Mouse (Mus musculus) 3134 (cell line): ENCODE measurements around the gene Vti1a.

Experiments
- DNase-seq: peaks from one replicate; pipeline ENCODE4 v3.0.0-alpha.2; 2011; ENCODE audit warnings: low spot score; ENCODE audit not compliant: insufficient read length; ENCODE audit errors: extremely low read depth

Gene Vti1a

DNA sequence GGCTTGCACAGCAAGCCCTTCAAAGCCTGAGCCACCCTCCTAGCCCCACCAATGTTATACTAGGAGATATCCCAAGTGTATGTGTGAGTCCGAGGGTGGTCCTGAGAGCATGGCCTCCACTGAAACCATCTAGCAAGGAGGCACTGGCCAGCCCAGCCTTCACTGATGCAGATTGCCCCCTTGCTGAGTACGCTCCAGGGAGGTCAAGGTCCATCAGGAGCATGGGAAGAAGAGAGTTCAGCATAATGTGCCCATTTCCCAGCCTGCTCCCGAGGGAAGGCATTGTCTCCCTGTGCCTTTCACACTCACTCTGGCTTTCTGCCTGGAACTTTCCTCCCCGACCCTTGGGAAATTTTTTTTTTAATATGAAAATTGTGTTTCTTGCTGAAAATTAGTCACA lies 263.2 kb downstream of the Vti1a start:
- no peak for DNase-seq

- DNase-seq, result no peak
Measured at GRCm38 (mm10) chr19:55580152-55580551, 264.1 kb downstream of the Vti1a start.

GRCm38 (mm10) chr19:55580667-55581066 lies 264.6 kb downstream of the Vti1a start:
- no peak for DNase-seq

GRCm38 (mm10) chr19:55582896-55583653 lies 267.0 kb downstream of the Vti1a start:
- no peak for DNase-seq

- DNase-seq, result no peak
Measured at GRCm38 (mm10) chr19:55585270-55586224, 269.5 kb downstream of the Vti1a start.

- DNase-seq, result no peak
Measured at GRCm38 (mm10) chr19:55587638-55588421, 271.7 kb downstream of the Vti1a start.

- no peak for DNase-seq
Measured at GRCm38 (mm10) chr19:55588948-55589896, 273.1 kb downstream of the Vti1a start.

DNA sequence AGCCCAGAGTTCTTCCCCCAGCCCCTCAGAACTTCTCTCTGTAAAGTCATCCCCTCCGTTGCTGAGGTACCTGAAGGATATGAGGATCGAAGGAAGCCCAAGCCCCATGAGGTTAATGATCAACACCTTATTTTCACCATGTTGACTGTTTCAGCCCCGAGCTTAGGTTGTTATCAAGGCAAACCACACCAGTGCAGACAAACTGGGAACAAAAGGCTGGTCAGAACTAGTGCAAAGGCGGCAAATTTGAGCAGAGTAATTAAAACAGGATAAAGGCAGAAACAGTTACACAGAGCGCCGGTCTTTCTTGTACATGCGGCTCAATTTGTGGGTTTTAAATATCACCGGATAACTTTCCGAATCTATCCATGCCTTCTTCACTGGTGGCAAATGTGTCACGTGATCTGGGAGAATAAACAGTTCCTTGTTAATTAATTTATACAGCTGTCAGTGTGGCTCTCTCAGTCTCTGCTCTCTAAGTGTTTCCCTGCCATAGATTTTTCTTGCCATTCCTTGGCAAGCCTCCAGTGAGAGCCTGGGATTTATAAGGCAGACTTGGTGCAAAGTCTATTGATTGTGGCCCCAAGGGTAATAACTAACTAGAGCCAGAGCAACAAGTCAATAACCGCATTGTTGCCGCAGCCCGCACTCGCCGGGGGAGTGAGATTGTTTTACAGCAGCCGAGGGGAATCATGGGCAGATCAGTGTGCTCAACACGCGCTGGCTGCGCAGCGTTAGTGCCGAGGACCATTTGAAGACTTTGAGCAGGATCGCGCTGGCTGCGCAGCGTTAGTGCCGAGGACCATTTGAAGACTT lies 277.0 kb downstream of the Vti1a start:
- DNase-seq, result no peak

DNA sequence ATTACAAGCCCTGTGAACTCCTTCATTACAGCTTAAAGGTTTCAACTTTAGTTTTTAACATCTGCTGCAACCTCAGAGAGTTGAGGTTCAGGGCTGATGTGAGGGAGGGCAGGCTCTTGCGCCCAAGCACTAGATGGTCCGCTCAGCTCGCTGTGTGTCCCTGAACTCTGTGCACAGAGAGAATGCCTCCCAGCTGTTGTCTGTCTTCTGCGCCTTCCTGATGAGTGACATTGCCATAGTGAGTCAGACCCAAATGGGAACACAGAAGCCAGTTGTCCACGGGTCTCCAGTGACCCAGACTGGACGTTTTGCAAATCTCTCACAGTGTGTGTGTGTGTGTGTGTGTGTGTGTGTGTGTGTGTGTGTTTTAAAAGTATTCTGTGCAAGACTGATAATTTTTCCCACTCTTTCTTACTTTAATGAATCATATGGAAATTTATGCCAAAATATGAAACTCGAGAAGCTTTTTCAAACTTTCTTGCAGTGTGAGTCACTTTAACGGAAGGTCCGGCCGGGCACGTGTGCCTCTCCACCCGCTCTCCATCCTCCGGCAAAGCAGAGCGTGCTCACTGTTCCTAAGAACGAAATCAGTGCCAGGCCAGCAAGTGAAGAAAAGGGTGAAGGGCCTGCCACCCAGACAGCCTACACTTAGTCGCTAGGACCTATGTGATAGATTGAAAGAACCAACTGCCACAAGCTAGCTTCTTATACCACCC lies 277.8 kb downstream of the Vti1a start:
- DNase-seq, result peak; percentile 26

DNA sequence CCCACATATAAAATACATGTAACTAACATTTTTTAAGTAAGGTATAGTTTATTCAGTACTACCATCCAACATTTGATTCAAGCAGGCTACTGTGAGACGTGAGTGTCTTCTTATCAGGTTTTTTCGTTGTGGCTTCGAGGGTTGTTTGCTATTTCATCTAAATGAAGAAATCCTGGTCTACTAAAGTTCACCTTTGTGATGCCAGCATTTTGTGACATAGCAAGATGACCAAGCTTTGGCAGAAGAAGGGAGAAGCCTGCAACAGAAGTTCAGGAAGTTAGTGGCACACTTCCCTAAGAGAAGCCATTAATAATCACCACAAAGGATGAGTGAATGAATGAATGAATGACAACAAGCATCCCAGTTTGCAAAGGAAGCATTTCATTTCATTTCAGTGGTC lies 278.4 kb downstream of the Vti1a start:
- DNase-seq, result no peak

DNA sequence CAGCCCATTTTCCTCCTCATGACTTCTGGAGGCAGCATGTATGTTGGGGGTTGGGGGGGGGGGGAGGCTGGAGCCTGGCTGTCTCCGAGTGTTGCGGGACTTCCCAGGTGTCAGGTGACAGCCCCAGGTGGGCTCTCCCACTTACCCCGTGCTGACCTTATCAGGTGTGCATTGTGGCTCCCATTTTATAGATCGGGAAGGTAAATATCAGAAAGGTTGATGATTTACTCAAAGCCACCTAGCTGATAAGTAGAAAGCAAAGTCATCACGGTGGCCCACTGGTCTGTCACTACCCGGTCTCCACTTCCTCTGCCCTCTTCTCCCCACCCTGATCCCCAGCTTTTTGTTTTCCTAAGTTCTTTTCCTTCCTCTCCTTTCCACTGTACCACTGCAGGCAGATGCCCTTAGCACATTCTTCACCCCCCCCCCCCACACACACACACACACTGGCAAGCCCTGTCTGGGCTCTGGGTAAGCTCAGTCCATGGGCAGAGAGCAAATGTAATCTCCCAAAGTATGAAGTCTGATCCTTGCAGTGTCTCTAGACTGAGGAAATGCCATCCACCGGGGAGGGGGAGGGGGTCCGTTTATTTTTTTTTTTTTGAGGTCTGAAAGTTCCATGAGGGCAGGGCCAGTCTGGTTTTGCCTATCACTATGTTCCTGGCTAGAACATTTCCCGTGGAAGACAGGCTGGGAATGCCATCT lies 280.0 kb downstream of the Vti1a start:
- DNase-seq, result no peak

DNA sequence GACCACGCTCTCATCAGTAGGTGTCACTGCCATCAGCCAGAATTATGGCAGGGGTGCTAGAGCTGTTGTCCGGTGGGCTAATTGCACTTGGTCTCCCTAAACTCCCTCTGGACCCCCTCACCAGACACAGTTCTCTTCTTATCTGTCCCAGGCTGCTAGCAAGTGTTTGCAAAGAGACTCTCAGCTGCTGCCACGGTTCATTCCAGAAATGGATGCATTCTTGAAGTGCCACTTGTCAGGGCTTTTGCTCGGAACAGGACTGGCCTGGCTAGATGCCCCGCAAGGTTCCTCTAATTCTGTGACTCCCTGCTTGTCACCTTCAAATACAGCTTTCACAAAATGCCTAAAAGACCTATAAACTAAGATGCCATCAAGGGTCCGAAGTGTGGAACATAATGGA lies 280.7 kb downstream of the Vti1a start:
- no peak for DNase-seq

DNA sequence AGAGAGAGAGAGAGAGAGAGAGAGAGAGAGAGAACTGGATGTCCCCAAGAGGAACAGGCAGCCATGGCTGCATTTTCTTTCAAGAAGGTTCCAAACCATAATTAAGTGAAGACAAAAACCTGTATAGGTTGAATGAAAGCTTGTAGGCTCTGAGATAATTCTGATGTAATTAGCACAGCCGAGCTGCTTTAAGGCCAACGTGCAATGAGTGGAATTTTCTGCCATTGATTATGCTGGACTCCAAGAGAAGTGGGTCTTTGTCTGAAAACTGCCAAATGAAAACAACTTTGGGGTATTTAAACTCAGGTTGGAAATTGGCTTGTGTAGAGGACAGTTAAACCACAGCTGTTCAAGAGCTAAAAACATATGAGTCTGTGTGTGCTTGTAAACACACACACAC lies 281.2 kb downstream of the Vti1a start:
- DNase-seq, result no peak

DNA sequence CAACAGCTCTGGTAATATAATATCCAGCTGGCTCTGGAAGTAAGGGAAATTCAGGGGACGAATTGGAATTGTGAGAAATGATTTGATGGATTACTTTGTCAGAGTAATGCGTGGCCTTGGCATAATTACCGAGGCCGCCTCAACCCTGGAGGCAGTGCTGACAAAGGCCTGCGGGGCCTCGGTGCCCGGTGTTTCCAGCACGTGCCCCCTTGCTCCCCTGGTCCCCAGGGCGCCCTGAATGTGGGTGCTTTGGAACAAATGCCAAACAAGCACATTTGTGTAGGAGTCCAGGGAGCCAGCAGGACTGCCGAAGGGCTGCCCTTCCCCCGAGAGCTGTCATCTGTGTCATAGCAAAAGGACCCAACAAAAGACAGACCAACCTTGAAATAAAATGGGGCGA lies 281.9 kb downstream of the Vti1a start:
- no peak for DNase-seq

- DNase-seq, result no peak
Measured at GRCm38 (mm10) chr19:55599124-55599523, 283.0 kb downstream of the Vti1a start.

DNA sequence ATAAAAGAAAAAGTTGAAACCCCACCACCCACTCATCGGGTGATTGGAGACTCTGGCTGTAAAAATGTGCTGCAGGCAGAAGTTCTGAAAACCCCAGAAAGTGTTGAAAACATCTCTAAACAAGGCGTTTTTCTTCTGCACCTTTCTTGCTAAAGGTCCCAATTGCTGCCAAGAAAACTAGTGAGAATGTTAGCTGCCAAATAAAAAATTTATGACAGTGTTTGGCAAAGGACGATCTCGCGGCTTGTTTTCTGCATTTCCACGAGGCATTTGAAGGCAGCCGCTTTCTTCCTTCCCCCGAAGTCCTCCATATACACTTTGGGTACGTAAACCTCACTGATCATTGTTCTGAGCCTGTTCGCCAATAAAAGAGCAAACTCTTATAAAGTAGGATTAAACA lies 291.6 kb downstream of the Vti1a start:
- no peak for DNase-seq

- no peak for DNase-seq
Measured at GRCm38 (mm10) chr19:55608858-55609375, 292.8 kb downstream of the Vti1a start.

DNA sequence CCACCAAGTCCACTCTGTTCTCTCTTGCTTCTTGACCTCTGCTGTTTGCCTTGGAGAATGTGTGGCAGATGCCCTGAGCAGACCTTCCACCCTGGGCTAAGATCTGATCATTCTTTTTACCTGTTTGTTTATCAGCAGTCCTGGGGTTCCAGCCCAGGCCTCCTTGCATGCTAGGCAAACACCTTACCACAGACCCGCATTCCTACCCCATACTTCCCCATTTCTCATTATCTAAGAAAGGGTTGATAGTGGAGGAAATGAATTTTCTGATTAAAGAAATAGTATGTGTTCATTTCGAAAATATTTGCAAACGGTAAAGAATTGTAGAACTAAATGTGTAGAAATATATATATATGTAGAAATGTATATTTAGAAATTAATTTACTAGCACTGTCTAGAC lies 293.7 kb downstream of the Vti1a start:
- DNase-seq, result no peak
